Mouse (Mus musculus): ENCODE data around the gene Lmntd1. TPM values are rescaled to one million over a fixed set of nuclear protein-coding genes. Genes with fewer than 3 reads are reported as not detected.

The Lmntd1 gene
- polyA plus RNA-seq, 2 experiments = 0.79 to 0.88 TPM

DNA sequence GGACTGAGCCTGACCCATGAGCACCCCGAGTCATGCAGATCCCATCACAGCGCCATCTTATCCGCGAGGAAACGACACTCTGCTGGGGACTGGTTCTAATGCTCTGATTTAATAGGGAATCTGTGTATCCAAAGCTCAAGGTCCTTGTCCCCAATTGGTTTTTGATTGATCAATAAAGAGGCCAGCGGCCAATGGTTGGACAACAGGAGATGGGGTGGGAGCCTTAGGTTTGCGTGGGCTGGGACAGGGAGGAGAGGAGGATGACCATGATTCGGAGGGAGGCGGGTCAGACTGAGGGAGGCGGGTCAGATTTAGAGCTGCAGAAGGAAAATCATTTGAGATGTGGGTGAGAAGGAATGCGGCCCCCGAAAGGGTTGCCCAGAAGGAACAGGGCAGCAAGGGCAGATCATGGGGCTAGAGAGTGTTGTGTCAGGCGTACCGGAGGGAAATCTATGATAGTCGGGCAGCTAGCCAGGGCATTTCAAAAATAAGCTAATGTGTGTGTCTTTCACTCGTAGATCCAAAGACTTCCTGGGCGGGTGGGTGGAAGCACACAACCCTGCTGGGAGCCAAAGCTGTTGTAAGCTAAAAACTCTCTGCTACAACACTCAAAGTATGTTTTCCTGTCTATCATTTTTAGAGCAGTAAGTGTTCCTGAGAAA, 131.3 kb downstream of the Lmntd1 start:
- Histone ChIP-seq H3K9me3 (ENCODE audit: control insufficient read depth, low read length) (no peaks in the 10 kb centered on the region), H3K4me3 (replicated peaks; ENCODE audit: low read length) (no peak overlapping the region), H3K27ac (replicated peaks; ENCODE audit: low read depth, low read length) (peak overlapping the region; percentile 67), H3K9ac (ENCODE audit: low read depth, low read length, severe bottlenecking) (no peak overlapping the region), H3K27me3 (ENCODE audit: control insufficient read depth, insufficient read depth, low read length) (no peaks in the 10 kb centered on the region), H3K4me2 (replicated peaks; ENCODE audit: low read depth, low read length, severe bottlenecking) (no peak overlapping the region), H3K4me1 (ENCODE audit: control insufficient read depth, insufficient read depth, low read length) (peaks cover 48% of the 10 kb centered on the region), H3K36me3 (ENCODE audit: control insufficient read depth, insufficient read depth, low read length) (no peaks in the 10 kb centered on the region)
- 81% methylated on average over 17 of the region's 17 CpGs for WGBS
- no peak for TF ChIP-seq POLR2A (IDR thresholded peaks at IDR 0.05; ENCODE audit: borderline replicate concordance, extremely low read depth, insufficient read depth, insufficient read length)
- no peak for ATAC-seq (ENCODE audit: low FRiP score, low read depth)
- DNase-seq (ENCODE audit: low spot score) = no peak

- TF ChIP-seq POLR2A (IDR thresholded peaks at IDR 0.05; ENCODE audit: borderline replicate concordance, extremely low read depth, insufficient read depth, insufficient read length) = no peak
- no peak overlapping the region for H3K9ac ChIP-seq (ENCODE audit: low read depth, low read length, severe bottlenecking)
- 22% methylated on average over 15 of the region's 15 CpGs for WGBS
- no peaks in the 10 kb centered on the region for H3K9me3 ChIP-seq (ENCODE audit: control insufficient read depth, low read length)
- peaks cover 50% of the 10 kb centered on the region for H3K4me1 ChIP-seq (ENCODE audit: control insufficient read depth, insufficient read depth, low read length)
- DNase-seq (ENCODE audit: low spot score) (peak; percentile 81), ATAC-seq (ENCODE audit: low FRiP score, low read depth) (peak; percentile 81)
- H3K27ac ChIP-seq (replicated peaks; ENCODE audit: low read depth, low read length) = peak overlapping the region; percentile 67
- no peaks in the 10 kb centered on the region for H3K27me3 ChIP-seq (ENCODE audit: control insufficient read depth, insufficient read depth, low read length)
- no peak overlapping the region for H3K4me2 ChIP-seq (replicated peaks; ENCODE audit: low read depth, low read length, severe bottlenecking)
- no peaks in the 10 kb centered on the region for H3K36me3 ChIP-seq (ENCODE audit: control insufficient read depth, insufficient read depth, low read length)
- no peak overlapping the region for H3K4me3 ChIP-seq (replicated peaks; ENCODE audit: low read length)
These were observed 132.2 kb downstream of the Lmntd1 start for GRCm38 (mm10) chr6:145481938-145482337.

DNA sequence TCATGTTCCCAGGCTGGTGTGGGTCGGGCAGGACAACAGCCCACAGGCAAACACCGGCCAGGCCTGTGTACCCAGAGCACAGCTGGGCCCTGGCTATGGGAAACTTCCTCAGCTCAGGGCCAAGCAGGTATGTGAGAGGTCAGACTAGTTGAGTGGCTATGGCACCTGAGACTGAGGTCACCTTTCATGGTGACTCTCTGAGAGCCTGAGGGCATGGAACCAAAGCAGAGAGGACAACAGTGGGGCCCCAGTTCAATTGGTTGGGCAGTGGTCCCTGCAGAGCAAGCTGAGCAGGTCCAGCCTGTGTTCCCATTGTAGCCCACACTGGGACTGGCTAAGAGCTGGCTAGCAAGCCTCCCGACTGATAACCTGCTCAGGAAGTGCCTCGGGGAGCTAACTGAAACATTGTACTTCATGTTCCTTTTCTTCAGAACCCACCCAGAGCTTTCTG, 135.3 kb downstream of the Lmntd1 start:
- 66% methylated on average over 4 of the region's 4 CpGs for WGBS
- TF ChIP-seq POLR2A (IDR thresholded peaks at IDR 0.05; ENCODE audit: borderline replicate concordance, extremely low read depth, insufficient read depth, insufficient read length) = no peak
- no peak overlapping the region for H3K9ac ChIP-seq (ENCODE audit: low read depth, low read length, severe bottlenecking)
- H3K36me3 ChIP-seq (ENCODE audit: control insufficient read depth, insufficient read depth, low read length) = no peaks in the 10 kb centered on the region
- ATAC-seq (ENCODE audit: low FRiP score, low read depth) (no peak), DNase-seq (ENCODE audit: low spot score) (peak; percentile 25)
- no peaks in the 10 kb centered on the region for H3K9me3 ChIP-seq (ENCODE audit: control insufficient read depth, low read length)
- no peak overlapping the region for H3K4me2 ChIP-seq (replicated peaks; ENCODE audit: low read depth, low read length, severe bottlenecking)
- H3K27ac ChIP-seq (replicated peaks; ENCODE audit: low read depth, low read length) = no peak overlapping the region
- H3K4me1 ChIP-seq (ENCODE audit: control insufficient read depth, insufficient read depth, low read length) = peaks cover 34% of the 10 kb centered on the region
- no peaks in the 10 kb centered on the region for H3K27me3 ChIP-seq (ENCODE audit: control insufficient read depth, insufficient read depth, low read length)
- no peak overlapping the region for H3K4me3 ChIP-seq (replicated peaks; ENCODE audit: low read length)

GRCm38 (mm10) chr6:145477367-145477905, 136.7 kb downstream of the Lmntd1 start:
- Histone ChIP-seq H3K4me3 (replicated peaks; ENCODE audit: low read length) (no peak overlapping the region), H3K4me1 (ENCODE audit: control insufficient read depth, insufficient read depth, low read length) (peaks cover 26% of the 10 kb centered on the region), H3K4me2 (replicated peaks; ENCODE audit: low read depth, low read length, severe bottlenecking) (no peak overlapping the region), H3K9ac (ENCODE audit: low read depth, low read length, severe bottlenecking) (no peak overlapping the region), H3K36me3 (ENCODE audit: control insufficient read depth, insufficient read depth, low read length) (no peaks in the 10 kb centered on the region), H3K27ac (replicated peaks; ENCODE audit: low read depth, low read length) (no peak overlapping the region), H3K9me3 (ENCODE audit: control insufficient read depth, low read length) (no peaks in the 10 kb centered on the region), H3K27me3 (ENCODE audit: control insufficient read depth, insufficient read depth, low read length) (no peaks in the 10 kb centered on the region)
- DNase-seq (ENCODE audit: low spot score) = no peak
- WGBS = 52% methylated on average over 10 of the region's 10 CpGs
- TF ChIP-seq POLR2A (IDR thresholded peaks at IDR 0.05; ENCODE audit: borderline replicate concordance, extremely low read depth, insufficient read depth, insufficient read length) = no peak
- ATAC-seq (ENCODE audit: low FRiP score, low read depth) = no peak

GRCm38 (mm10) chr6:145471638-145472247, 142.4 kb downstream of the Lmntd1 start:
- TF ChIP-seq POLR2A (IDR thresholded peaks at IDR 0.05; ENCODE audit: borderline replicate concordance, extremely low read depth, insufficient read depth, insufficient read length) = no peak
- H3K27me3 ChIP-seq (ENCODE audit: control insufficient read depth, insufficient read depth, low read length) = no peaks in the 10 kb centered on the region
- no peaks in the 10 kb centered on the region for H3K36me3 ChIP-seq (ENCODE audit: control insufficient read depth, insufficient read depth, low read length)
- no peak overlapping the region for H3K4me2 ChIP-seq (replicated peaks; ENCODE audit: low read depth, low read length, severe bottlenecking)
- no peak overlapping the region for H3K4me3 ChIP-seq (replicated peaks; ENCODE audit: low read length)
- no peak for ATAC-seq (ENCODE audit: low FRiP score, low read depth)
- DNase-seq (ENCODE audit: low spot score) = no peak
- no peak overlapping the region for H3K9ac ChIP-seq (ENCODE audit: low read depth, low read length, severe bottlenecking)
- peaks cover 4% of the 10 kb centered on the region; the same call in 1 of the 2 replicates for H3K4me1 ChIP-seq (ENCODE audit: control insufficient read depth, insufficient read depth, low read length)
- 84% methylated on average over 11 of the region's 11 CpGs for WGBS
- H3K9me3 ChIP-seq (ENCODE audit: control insufficient read depth, low read length) = no peaks in the 10 kb centered on the region
- H3K27ac ChIP-seq (replicated peaks; ENCODE audit: low read depth, low read length) = no peak overlapping the region
